Mouse (Mus musculus) regulatory T cell (primary cell): ENCODE measurements around the gene Asb10.

Source experiments
- in situ Hi-C: fragments of 300-600 bp; cut with MboI, MseI; formaldehyde crosslinking; loops from one replicate; pipeline ENCODE4 v1.15.1; 2025; ENCODE audit warnings: high pct_unique_total_duplicates

The Asb10 gene

DNA sequence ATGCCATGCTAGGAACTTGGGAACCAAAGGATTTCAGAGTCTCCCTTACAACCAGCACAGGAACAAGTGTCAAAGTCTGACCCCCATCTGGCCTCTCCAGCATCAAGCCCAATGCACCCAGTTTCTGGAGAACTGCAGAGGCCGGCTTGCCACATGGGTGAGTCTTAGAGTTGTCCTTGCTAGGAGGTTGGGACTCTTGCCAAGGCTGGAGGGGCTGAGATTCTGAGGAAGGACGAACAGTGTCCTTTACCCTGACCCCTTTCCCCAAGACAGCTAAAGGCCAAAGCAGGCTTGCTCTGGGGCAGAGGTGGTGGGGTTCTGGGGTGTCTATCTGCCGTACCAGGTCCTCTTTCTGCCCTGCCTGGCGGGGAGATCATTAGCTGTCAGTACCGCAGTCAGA, 4.3 kb downstream of the Asb10 start:
- in situ Hi-C loops = no loop called here

DNA sequence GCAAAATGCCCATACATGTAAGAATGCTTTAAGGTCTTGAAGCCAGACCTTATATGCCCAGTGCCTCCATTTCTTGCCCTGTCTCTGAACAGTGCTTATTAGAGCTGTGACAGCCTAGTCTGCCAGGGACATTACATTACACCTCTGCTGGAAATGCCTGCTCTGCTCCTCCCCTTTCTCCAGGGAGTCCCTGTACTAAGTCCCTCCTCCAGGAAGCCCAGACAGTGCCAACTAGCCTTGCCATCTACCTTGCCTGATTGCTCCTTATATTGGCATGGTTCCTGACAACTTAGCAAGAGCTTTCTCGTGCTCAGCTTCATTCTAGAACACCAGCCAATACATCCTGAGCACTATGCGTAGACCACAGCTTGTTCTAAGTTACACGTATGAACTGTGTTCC, 5.0 kb downstream of the Asb10 start:
- in situ Hi-C loops = no loop called here

DNA sequence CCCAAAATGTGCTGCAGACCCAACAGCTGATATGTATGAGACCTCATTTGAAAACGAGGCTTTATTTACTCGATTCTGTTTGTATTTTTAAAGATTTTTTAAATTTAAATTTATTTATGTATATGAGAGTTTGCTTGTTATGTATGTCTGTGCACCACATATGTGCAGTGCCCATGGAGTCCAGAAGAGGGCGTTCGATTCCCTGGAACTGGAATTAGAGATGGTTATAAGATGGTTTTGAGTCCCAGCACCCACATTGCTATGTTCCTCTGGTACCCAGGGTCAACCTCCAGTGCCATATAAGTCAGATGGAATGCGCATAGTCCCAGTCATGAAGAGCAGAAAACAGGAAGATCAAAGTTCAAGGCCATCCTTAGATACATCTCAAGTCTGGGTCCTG, 6.5 kb downstream of the Asb10 start:
- in situ Hi-C loops = no loop called here

DNA sequence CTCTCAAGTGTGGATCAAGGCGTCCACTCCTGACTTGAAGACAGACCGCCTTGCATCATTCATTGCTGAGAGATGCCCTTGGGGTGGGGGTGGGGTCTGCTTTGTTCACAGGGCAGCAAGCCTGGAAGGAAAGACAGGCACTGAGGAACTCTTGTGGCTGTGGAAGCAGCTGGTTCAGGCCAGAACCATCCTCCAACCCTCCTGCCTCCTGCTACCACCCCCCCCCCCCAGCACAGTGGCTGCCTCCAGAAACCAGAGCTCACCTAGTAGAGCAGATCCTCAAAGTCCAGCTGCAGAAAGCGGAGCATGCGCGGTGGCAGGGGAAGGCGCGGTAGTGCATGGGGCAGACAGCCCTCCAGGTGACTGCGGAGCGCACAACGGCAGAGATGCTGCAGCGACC, 7.4 kb downstream of the Asb10 start:
- in situ Hi-C loops = no loop called here

DNA sequence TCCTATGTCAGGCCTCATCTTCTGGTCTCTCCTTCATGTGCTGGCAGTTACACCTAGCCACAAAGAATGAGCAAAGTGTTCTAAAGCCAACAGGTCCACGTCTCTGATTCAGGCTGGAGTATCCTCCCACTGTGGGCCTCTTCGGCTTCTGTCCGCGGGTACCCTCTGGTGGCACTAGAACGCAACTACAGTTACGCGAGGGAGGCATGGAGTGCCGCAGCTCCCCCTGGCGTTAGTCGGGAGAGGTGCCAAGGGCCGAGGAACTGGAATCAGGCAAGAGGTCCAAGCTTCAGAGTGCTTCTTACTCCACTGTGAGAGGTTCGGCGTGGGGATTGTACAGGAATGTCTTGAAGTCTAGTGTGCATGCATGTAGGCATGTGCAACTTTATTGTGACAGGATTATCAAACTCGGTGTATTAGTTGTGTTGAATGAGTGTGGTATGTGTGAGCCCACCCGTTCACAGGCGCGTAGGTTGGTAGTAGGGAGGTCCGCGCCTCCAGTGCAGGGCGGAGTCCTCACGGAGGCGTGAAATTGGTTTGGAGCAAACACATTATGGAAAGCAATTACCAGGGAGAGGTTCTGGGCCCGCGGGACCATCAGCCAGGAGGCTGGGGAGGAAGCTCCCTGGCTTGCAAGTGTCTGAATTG, 10.6 kb downstream of the Asb10 start:
- in situ Hi-C loops = no loop called here

DNA sequence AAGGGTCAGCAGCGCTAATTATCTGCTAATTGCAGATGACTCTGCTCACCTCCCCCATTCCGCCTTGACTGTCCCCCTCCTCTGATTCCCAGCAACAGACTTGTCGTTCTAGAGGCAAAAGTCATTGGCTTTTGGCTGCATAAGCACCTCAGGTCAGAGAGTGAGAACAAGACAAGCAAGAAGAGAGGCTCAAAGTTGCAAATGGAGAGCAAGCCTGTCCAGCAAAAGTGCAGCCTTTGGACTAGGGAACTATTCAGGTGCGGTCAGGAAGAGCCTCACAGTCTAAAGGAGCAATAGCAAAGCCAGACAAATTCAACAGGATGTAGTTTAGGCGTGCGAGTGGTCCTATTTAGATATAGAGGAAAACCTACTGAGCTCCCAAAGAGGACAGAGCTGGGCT, 13.0 kb downstream of the Asb10 start:
- in situ Hi-C loops = no loop called here

DNA sequence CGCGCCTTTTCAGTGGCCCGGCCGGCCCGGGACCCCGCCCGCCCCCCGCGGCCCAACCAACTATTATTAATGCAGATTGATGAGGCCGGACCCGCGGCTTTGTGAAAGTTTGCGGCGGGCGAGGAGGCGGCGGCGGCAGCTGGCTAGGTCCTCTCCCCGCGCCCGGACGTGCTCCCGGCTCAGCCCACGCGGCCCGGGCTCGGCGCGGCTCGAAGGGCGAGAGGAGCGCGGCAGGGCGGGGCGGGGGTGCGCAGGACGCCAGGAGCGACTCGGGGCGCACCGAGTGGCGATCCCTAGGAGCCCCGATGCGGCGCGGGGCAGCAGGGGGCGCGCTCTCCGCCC, 13.9 kb downstream of the Asb10 start, which contains the start of gene Gbx1:
Gene Gbx1 (minus strand): TSS at position 314 of the 342 bp plus-strand sequence.
- in situ Hi-C loops = no loop called here

DNA sequence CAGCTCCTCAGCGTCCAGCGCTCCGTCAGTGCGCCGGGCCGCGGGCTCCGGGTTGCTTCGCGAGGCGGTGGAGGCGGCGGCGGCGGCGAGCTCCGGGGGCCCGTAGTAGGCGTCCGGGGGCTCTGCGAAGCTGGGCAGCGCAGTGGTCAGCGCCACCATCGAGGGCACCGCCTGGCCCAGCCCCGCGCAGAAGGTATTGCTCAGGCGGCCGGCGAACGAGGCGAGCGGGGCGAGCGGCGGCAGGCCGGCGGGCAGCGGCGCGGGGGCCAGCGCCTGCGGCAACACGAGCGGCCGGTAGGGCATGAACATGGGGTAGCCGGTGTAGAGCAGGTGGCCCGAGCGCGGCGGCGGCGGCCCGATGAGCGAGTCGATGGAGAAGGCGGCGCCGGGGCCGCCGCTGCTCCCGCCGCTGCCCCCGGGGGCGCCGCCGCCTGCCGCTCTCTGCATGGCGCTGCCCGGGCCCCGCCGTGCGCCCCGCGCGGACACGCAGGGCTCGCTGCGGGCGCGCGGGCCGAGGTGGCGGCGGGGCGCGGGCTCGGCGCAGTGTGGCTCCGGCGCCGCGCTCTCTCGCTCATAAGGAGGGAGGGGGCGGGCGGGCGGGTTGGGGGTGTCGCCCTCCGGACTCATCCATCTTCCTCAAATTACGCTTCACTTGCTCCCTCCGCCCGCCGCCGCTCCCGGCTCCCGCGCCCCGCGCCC, 14.4 kb downstream of the Asb10 start:
- in situ Hi-C loops = no loop called here

DNA sequence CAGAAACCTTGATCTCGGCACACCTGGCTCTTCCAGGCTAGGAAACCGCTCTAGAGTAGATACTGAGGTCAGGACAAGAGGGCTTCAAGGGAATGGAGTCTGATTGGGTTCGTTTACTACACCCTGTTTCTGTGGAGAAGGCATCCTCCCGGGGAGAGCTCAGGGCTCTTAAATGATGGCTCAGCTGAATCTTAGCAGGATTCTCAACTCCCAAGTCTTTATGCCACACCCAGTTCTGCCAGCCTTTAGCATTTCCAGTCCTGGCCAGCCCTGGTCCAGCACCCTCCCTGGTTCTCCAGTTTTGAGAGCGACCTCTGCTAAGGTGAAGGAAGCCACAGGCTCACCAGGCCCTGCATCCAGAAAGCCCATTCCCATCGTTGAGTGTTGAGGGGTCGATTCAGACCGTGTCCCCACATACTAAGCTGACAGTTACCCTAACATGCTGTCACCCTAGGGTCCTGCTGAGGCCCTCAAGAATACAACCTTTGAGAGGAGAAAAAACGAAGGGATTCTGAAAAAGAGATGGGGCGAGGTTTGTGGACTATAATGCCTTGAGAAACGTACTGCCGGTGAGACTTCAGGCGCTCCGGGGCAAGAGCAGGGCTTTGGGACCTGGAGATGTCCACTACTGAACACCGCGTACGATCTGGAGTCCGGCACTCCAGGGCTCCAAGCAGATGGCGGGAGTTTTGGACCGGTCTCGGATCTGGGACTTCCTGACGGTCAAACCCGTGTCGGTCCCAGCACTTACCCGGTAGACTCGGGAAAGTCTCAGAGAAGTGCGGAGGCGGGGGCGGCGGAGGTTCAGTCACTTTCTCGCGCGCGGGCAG, 15.2 kb downstream of the Asb10 start:
- in situ Hi-C loops = no loop called here

DNA sequence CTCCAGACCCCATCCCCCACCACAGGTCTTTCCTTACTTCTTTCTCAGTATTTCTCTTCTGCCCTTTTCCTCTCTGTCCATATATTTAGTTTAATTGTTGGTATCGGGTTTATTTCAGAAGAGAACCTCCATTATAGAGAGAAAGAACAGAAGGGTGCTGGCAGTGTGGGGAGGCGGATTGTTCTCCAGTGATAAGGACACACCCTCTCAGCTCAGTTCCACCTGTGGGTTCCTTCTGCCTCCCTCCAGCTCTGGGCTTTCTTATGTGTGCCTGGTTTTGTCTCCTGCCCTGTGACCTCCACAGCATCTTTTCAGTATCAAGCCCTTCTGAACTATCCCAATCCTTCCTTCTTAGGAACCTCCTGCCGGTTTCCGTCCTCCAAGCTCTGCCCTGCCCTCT, 16.3 kb downstream of the Asb10 start:
- in situ Hi-C loops = no loop called here

DNA sequence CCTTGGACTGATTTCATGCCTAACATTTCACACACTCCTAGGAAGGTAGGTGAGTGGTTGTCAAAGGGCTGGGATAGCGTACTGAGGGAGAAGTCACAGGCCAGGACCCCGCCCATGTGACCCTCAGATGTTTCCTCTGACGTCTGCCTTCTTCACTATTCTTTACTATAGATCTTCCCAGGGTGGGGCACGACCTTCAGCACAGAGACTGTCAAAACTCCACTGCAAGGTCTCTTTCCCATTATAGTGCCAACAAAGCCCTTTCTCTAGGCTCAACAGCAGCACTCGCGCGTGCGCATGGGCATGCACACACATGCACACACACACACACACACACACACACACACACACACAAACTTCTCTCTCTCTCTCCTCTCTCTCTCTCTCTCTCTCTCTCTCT, 17.0 kb downstream of the Asb10 start:
- in situ Hi-C loops = no loop called here

DNA sequence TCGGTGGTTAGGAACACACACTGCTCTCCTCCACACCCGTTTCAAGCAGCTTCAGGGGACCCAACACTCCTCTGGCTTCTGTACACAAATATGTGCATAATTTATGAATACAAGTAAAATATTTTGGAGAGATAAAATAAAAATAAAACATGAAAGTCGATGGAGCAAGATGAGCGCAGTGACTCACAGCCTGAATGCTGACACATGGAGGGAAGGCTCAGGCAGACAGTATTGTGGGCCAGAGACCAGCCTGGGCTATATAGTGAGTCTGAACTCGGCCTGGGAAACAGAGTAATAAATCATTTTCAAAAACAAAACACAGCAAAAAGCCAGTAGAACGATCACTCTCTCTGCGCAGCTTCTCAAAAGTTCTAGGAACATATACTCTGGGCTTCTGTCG, 19.4 kb downstream of the Asb10 start:
- in situ Hi-C loops = no loop called here

DNA sequence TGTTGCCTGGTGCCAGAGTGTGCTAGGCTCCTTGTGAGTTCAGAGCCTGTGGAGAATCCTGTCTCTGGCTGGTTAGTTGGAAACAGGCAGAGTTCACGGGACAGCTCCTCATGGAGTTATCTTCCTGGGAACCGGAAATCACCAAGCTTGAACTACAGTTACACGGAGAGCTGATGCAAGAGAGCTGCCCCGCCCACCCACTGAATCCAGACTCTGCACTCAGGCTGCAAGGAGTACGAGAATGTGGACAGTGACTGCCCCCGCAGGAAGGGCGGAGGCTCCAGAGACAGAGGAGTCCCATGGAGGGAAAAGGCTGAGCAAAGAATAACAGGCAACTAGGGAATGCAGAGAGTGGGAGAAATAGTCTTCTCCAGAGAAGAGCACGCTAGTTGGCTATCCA, 28.5 kb downstream of the Asb10 start:
- in situ Hi-C loops = no loop called here

DNA sequence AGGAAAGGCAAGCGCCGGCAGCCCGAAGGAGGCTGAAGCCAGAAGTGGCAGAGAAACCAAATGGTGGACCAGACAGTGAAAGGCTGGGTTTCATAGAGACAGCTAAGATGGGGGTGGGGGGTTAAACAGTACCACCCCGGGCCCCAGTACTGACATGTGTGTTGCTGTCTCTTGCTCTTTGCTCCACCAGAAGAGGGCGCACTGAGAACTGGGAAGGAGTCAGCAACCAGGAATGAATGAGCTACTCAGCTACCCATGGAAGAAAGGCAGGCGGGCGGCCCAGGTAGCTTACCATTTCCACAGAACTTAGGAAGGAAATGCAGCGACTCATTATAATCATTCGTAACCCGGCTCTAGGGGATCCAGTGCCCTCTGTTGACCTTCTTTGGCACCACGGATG, 30.1 kb downstream of the Asb10 start:
- in situ Hi-C loops = no loop called here

DNA sequence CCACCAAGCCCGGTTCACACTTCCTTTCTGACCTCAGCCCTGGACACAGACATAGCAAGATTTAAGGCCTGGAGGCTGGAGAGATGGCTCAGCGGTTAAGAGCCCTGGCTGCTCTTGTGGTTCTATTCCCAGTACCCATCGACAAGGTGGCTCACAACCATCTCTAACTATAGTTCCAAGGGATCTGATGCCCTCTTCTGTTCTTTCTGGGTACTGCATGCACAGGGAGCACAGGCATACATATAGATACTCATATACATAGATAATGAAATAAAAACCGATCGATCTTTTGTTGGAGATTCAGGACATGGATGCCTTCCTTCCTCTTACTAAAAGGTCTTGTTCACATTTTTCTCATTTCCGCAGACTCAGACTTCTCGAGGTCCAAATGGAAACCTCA, 32.4 kb downstream of the Asb10 start:
- in situ Hi-C loops = loop anchor here (10.0 kb wide), 1 partner anchor 866 kb away; no protein-coding TSS in a partner anchor

DNA sequence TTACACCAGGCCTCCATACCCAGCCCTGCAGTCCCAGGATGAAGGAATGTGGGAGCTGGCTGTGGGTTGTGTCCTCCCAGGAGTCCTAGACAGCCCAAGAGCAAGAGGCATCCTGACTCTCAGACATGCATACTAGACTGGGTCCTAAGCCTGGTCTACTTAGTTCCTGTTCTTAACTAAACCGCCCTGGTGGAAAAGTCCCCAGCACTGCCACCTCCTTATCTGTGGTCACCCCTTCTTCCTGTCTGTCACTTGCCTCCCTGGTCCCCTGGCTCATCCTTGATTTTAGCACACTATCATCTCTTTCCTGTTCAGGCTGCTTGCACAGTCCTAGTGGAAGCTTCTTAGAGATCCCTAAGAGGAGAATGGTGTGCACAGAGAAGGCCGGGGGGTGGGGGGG, 35.3 kb downstream of the Asb10 start:
- in situ Hi-C loops = loop anchor here (10.0 kb wide), 1 partner anchor 869 kb away; no protein-coding TSS in a partner anchor

DNA sequence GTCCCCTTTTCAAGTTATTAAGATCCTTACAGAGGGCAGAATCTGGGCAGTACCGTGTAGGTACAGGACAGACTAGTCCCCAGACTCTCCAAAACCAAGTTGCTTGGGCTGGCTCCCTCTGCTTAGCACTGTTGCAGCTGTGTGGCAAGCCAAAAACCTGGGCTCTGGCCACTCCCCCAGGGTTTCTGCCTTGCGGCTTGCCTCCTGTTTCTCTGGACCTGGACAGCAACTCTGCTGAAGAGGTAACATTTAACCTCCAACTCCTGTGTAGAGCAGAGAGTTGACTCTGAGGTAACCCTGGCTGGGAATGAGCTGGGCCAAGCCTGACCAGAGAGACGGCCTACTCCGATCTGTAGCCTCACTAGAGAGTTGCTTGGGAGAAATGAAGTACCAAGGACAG, 38.0 kb downstream of the Asb10 start:
- in situ Hi-C loops = loop anchor here (10.0 kb wide), 1 partner anchor 872 kb away; no protein-coding TSS in a partner anchor

DNA sequence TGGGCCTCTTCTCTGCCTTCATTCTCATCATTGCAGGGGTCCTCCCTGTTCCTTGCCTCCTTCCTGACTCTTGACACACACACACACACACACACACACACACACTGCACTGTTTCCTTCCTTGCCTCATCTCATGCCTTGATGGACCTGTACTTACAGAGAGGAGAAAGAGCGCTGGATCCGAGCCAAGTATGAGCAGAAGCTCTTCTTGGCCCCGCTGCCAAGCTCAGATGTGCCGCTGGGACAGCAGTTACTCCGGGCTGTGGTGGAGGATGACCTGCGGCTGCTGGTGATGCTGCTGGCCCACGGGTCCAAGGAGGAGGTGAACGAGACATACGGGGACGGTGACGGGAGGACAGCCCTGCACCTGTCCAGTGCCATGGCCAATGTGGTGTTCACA, 39.9 kb downstream of the Asb10 start:
- in situ Hi-C loops = loop anchor here (10.0 kb wide), 1 partner anchor 874 kb away; no protein-coding TSS in a partner anchor

DNA sequence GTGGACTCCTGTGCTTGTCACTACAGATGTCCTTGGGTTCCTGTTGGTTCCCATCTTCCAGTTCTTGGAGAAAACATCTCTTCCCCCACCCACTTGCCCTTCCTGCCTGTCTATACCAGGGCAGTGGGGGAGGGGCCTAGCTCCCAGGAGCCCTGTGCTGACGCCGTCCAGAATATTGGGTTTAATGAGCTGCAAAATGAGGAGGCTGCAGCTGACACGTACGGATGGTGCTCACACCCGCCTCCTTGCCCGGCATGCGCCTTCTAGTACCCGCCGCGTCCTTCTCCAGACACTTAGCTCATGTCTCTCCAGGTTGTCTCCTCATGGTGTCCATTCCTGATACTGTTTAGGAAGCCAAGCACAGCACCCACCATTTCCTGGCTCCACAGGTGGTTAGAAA, 41.7 kb downstream of the Asb10 start:
- in situ Hi-C loops = no loop called here

DNA sequence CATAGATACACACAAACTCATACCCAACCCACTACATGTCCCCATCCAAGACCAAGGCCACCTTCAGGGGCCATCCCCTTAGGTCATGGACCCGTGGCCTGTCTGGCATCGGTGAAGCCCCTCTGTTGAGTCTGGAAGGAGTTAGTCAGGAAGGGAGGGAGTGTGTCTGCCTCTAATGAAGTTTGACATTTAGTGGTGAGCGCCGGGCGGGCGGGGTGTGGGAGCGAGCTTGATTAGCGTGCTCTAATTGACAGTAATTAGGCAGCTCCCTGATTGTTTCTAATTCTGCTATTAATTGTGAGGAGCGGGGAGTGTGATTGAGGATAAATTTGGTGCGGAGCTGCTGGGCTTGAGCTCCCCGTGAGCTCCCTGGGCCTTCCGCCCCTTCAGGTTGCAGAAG, 43.3 kb downstream of the Asb10 start:
- in situ Hi-C loops = no loop called here

DNA sequence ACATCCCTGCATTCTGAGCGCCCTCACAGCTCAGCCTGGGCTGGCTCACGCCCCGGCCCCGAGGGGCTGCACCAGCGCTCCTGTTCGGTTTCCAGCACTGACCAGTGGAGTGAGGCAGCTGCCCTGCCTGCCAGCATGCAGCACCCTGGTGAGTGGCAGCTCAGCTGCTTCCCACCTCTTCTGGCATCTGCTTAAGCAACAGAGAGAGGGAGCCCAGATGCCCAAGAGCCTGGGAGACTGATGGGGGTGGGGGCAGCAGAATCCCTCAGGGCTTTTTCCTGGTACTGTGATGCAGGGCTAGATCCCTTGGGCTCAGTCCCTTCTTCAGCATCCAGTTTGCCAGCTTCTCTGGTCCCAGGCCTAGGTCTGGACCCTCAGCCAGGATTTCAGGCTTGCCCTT, 44.0 kb downstream of the Asb10 start:
- in situ Hi-C loops = no loop called here

DNA sequence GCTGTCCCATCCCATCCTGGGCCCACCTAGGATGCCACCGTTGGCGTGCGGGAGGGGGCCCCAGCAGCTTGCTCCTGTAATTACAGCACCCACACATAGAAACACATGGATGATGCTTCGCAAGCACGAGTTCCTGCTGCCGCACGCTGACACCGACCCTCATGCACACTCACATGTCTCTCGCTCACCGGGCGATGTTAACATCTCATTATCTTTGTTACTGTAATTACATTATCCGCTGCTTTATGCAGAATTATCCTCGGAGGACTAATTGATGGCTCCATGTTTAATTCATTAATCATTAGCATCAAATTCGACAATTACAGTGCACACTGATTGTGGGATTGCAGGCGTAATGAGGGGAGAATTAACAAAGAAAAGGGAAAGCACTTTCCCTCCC, 45.8 kb downstream of the Asb10 start:
- in situ Hi-C loops = no loop called here
